Mouse (Mus musculus): Measurements from ENCODE around the gene Gm3468.
"Not testable (repeated sequence)": the region's sequence is repeated elsewhere in the genome, so short reads cannot be mapped to it uniquely, and the experiment has no call there.

Gene Gm3468

GRCm38 (mm10) chr14:6108272-6108925 is at the start of gene Gm3468:
TSS of gene Gm3468 (minus strand) at chr14:6108665.
- DNase-seq (ENCODE audit: low spot score), result peak; percentile 69

DNA sequence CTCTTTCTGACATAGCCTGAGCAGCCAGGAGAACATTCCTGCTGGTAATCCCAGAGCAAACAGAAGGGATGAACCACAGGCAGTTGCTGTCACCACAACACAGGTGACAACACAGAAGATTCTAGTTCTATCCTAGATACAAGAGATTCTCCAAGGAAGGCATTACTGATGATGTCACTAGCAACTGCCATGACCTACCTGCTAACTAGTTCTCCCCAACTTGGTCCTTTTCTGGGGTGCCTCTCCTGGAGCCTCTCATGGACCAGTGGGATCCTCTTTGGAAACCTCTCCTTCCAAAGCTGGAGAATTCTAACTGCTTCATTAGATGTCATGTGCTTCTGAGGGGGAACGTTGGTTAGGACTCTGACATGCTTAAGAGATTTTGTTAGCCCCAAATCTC is 17.2 kb upstream of the Gm3468 start, which contains the start of gene Gm3476:
TSS of gene Gm3476 (minus strand) at position 101 of the 400 bp plus-strand sequence.
- DNase-seq (ENCODE audit: low spot score), result not testable (repeated sequence)

DNA sequence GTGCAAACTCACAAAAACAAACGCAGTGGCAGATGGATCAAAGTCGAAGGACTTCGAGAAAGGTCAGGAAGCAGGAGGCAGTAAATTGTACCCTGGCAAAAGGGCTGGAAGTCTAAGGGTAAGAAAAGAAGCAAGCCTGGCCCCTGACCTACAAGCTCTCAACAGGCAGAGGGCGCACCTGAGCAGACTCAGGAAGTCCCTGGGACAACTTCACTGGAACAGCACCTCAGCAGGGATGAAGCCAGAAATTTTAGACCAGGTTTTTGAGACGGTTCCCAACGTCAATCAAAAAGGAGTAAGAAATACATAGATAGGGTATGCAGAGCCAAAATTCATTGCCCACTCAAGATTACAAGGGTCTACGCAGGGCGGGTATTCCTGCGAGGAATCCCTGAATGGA is 965 bp downstream of the Gm3468 start:
- peak; percentile 7 for DNase-seq (ENCODE audit: low spot score)

GRCm38 (mm10) chr14:6093842-6094241 is 14.6 kb downstream of the Gm3468 start, which contains the start of gene Gm8206:
TSS of gene Gm8206 (minus strand) at chr14:6093942.
- DNase-seq (ENCODE audit: low spot score), result not testable (repeated sequence)

GRCm38 (mm10) chr14:6058167-6058566 is 50.3 kb downstream of the Gm3468 start, which contains the start of gene Gm6337:
TSS of gene Gm6337 (minus strand) at chr14:6058267.
- DNase-seq (ENCODE audit: low spot score), result not testable (repeated sequence)
